Mouse (Mus musculus) E14TG2a.4 (cell line): ENCODE measurements at regions not wholly inside any gene's neighbourhood (a gene's known extent, or its start where the extent isn't known, plus 50 kb on each side); places are given as distances from the start of the nearest gene placed in this dataset.

ENCODE experiments used
- H3K27me3 ChIP-seq: 2 replicates; pipeline ENCODE4 v1.6.1; 2014; ENCODE audit warnings: low read length, control low read depth; ENCODE audit not compliant: insufficient read depth
- H3K36me3 ChIP-seq: 2 replicates; pipeline ENCODE4 v1.6.1; 2014; ENCODE audit warnings: low read length, control low read depth; ENCODE audit not compliant: insufficient read depth
- H3K4me1 ChIP-seq: replicated peaks from 2 replicates; pipeline ENCODE4 v1.6.1; 2014; ENCODE audit warnings: low read depth, low read length, control low read depth
- H3K4me3 ChIP-seq: replicated peaks from 2 replicates; pipeline ENCODE4 v1.5.1; 2014; ENCODE audit warnings: mild to moderate bottlenecking, low read length
- H3K9me3 ChIP-seq: 2 replicates; pipeline ENCODE4 v1.6.1; 2014; ENCODE audit warnings: low read length, control low read depth
- CTCF ChIP-seq: conservative IDR thresholded peaks from 2 replicates; pipeline ENCODE4 v1.5.1; 2014; ENCODE audit warnings: low read length
- NANOG ChIP-seq: IDR thresholded peaks from 2 replicates; pipeline ENCODE4 v1.6.1; 2014; ENCODE audit warnings: borderline replicate concordance, low read length, mixed read lengths
- POU5F1 ChIP-seq: IDR thresholded peaks from 2 replicates; pipeline ENCODE4 v1.6.1; 2014; ENCODE audit warnings: low read length, borderline replicate concordance

- H3K36me3 ChIP-seq = no peaks in the 10 kb centered on the region
- H3K4me1 ChIP-seq = no peaks in the 10 kb centered on the region
- H3K4me3 ChIP-seq = no peak overlapping the region
- H3K27me3 ChIP-seq = no peaks in the 10 kb centered on the region
- TF ChIP-seq NANOG = no peak
- TF ChIP-seq CTCF = no peak
- TF ChIP-seq POU5F1 = no peak
- no peaks in the 10 kb centered on the region for H3K9me3 ChIP-seq
These were observed 1633.5 kb upstream of the Gm6569 start for GRCm38 (mm10) chr15:72200861-72201260.

GRCm38 (mm10) chr15:72201791-72202190 lies 1632.6 kb upstream of the Gm6569 start:
- H3K9me3 ChIP-seq = no peaks in the 10 kb centered on the region
- no peaks in the 10 kb centered on the region for H3K4me1 ChIP-seq
- no peaks in the 10 kb centered on the region for H3K36me3 ChIP-seq
- TF ChIP-seq CTCF = no peak
- no peak for TF ChIP-seq POU5F1
- TF ChIP-seq NANOG = no peak
- H3K27me3 ChIP-seq = no peaks in the 10 kb centered on the region
- H3K4me3 ChIP-seq = no peak overlapping the region

GRCm38 (mm10) chr15:72205240-72205799 lies 1629.0 kb upstream of the Gm6569 start:
- H3K9me3 ChIP-seq = no peaks in the 10 kb centered on the region
- no peaks in the 10 kb centered on the region for H3K4me1 ChIP-seq
- H3K36me3 ChIP-seq = no peaks in the 10 kb centered on the region
- no peak for TF ChIP-seq CTCF
- no peak for TF ChIP-seq POU5F1
- no peak for TF ChIP-seq NANOG
- H3K4me3 ChIP-seq = no peak overlapping the region
- no peaks in the 10 kb centered on the region for H3K27me3 ChIP-seq

GRCm38 (mm10) chr15:72205950-72206349 lies 1628.4 kb upstream of the Gm6569 start:
- Histone ChIP-seq H3K4me1 (no peaks in the 10 kb centered on the region), H3K9me3 (no peaks in the 10 kb centered on the region), H3K36me3 (no peaks in the 10 kb centered on the region), H3K27me3 (no peaks in the 10 kb centered on the region), H3K4me3 (no peak overlapping the region)
- TF ChIP-seq CTCF (peak; percentile 87), NANOG (no peak)

- no peaks in the 10 kb centered on the region for H3K4me1 ChIP-seq
- H3K27me3 ChIP-seq = no peaks in the 10 kb centered on the region
- H3K4me3 ChIP-seq = no peak overlapping the region
- no peaks in the 10 kb centered on the region for H3K36me3 ChIP-seq
- no peak for TF ChIP-seq CTCF
- no peak for TF ChIP-seq POU5F1
- TF ChIP-seq NANOG = no peak
- H3K9me3 ChIP-seq = no peaks in the 10 kb centered on the region
These were observed 1626.8 kb upstream of the Gm6569 start for GRCm38 (mm10) chr15:72207589-72207988.

GRCm38 (mm10) chr15:72208076-72208475 lies 1626.3 kb upstream of the Gm6569 start:
- Histone ChIP-seq H3K27me3 (no peaks in the 10 kb centered on the region), H3K4me1 (no peaks in the 10 kb centered on the region), H3K9me3 (no peaks in the 10 kb centered on the region), H3K4me3 (no peak overlapping the region), H3K36me3 (no peaks in the 10 kb centered on the region)
- TF ChIP-seq CTCF (no peak), POU5F1 (no peak), NANOG (no peak)

GRCm38 (mm10) chr15:72208973-72209372 lies 1625.4 kb upstream of the Gm6569 start:
- Histone ChIP-seq H3K9me3 (no peaks in the 10 kb centered on the region), H3K4me3 (no peak overlapping the region), H3K4me1 (no peaks in the 10 kb centered on the region), H3K36me3 (no peaks in the 10 kb centered on the region), H3K27me3 (no peaks in the 10 kb centered on the region)
- no peak for TF ChIP-seq CTCF
- TF ChIP-seq POU5F1 = no peak
- no peak for TF ChIP-seq NANOG

GRCm38 (mm10) chr15:72217731-72218130 lies 1616.6 kb upstream of the Gm6569 start:
- no peaks in the 10 kb centered on the region for H3K27me3 ChIP-seq
- H3K4me1 ChIP-seq = no peaks in the 10 kb centered on the region
- TF ChIP-seq POU5F1 (no peak), NANOG (no peak), CTCF (no peak)
- no peaks in the 10 kb centered on the region for H3K36me3 ChIP-seq
- H3K9me3 ChIP-seq = no peaks in the 10 kb centered on the region
- H3K4me3 ChIP-seq = no peak overlapping the region

- Histone ChIP-seq H3K36me3 (no peaks in the 10 kb centered on the region), H3K27me3 (no peaks in the 10 kb centered on the region), H3K9me3 (no peaks in the 10 kb centered on the region), H3K4me3 (no peak overlapping the region), H3K4me1 (no peaks in the 10 kb centered on the region)
- TF ChIP-seq NANOG = no peak
- TF ChIP-seq CTCF = no peak
- no peak for TF ChIP-seq POU5F1
These were observed 1614.4 kb upstream of the Gm6569 start for GRCm38 (mm10) chr15:72219985-72220384.
